Mouse (Mus musculus) erythroblast, adult 5-6 weeks (primary cell): Measurements from ENCODE around the gene Mdm2. TPM values are rescaled to one million over a fixed set of nuclear protein-coding genes. Genes with fewer than 3 reads are reported as not detected.

ENCODE experiments used
- ATAC-seq: replicated peaks from 2 replicates; pipeline ENCODE4 v1.8.0; 2016; ENCODE audit warnings: moderate number of reproducible peaks, mild to moderate bottlenecking, moderate TSS enrichment, inconsistent platforms; ENCODE audit not compliant: poor library complexity, low FRiP score, severe bottlenecking
- total RNA-seq, 2 experiments: library from RNA; stranded (forward) in 1 of 2; stranded (reverse) in 1 of 2; fragments of 150-400 nt in 1 of 2; fragments of 200-764, 138-1000 nt in 1 of 2; gene quantifications; 2 replicates each; pipeline versions ENCODE4 v1.2.3 to v1.2.4; 2015 to 2017; ENCODE audit warnings: low replicate concordance in 2 of 2

Mdm2 gene
- total RNA-seq, 2 experiments from 2014 or later, result 28.7 to 29.8 TPM

DNA sequence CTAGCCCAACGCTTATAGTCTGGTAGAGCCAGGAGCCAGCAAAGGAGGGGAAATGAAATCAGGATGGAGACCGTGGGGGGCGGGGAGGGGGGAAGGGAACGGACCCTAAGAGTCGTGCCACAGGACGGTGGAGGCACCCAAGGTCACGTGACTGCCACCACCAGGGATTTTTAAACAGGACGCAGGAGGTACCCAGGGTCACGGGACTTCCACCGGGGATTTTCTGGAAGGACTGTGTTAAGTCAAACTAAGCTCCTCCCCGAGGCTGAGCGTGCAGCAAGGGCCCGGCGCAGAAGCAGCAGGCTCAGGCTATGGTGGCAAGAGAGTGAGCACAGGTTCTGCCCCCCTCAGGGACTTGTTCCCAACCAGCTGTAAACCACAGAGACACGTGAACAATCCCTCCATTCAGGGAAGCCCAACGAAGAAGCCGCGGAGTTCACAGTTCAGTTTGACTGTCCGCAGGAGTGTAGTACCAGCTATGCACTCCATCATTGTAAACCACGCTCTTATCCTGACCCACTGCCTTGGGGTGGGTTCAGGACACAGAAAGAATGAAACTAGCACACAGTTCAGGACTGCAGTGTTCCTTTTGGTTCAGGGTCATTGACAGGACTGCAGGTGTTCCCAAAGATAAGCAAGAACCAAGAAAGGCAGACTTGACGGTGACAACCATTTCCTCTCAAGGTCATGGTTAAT is 70.5 kb downstream of the Mdm2 start:
- ATAC-seq, result no peak

DNA sequence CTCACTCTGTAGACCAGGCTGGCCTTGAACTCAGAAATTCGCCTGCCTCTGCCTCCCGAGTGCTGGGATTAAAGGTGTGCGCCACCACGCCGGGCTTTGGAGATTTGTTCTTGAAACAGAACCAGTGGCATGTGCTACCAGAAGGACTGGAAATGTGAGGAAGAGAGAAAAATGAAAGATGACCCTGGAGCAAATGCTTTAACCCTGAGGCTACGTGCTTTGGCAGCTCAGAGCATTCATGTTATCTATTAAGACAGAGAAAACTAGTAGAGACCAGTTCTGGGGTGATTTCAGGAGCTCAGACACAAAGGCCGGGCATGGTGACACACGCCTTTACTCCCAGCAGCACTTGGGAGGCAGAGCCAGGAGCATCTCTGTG is 71.3 kb downstream of the Mdm2 start:
- no peak for ATAC-seq

Other genes starting within 250 kb of the Mdm2 start
- gene Cpm, start 81.3 kb downstream of the Mdm2 start, total RNA-seq (2015; ENCODE audit: low replicate concordance), result 0.63 TPM in 1 of 2 replicates, not detected in the other
- gene Cpm, start 81.3 kb downstream of the Mdm2 start, total RNA-seq (2017; ENCODE audit: low replicate concordance), result 0.60 TPM in 1 of 2 replicates, not detected in the other
- gene Slc35e3, start 35.6 kb upstream of the Mdm2 start, total RNA-seq (2015; ENCODE audit: low replicate concordance), result 0.38 and 0.84 TPM in 2 replicates
- gene Slc35e3, start 35.6 kb upstream of the Mdm2 start, total RNA-seq (2017; ENCODE audit: low replicate concordance), result 0.43 and 1.1 TPM in 2 replicates
- gene Nup107, start 81.9 kb upstream of the Mdm2 start, total RNA-seq (2015; ENCODE audit: low replicate concordance), result 14.6 and 42.2 TPM in 2 replicates
- gene Nup107, start 81.9 kb upstream of the Mdm2 start, total RNA-seq (2017; ENCODE audit: low replicate concordance), result 24.7 and 26.9 TPM in 2 replicates
- gene Rap1b, start 135.3 kb upstream of the Mdm2 start, total RNA-seq (2015; ENCODE audit: low replicate concordance), result 117 and 134 TPM in 2 replicates
- gene Rap1b, start 135.3 kb upstream of the Mdm2 start, total RNA-seq (2017; ENCODE audit: low replicate concordance), result 33.7 and 51.7 TPM in 2 replicates